Mouse (Mus musculus) left cerebral cortex, adult 18-20 months (tissue): ENCODE measurements around the gene Chrna9. TPM values are rescaled to one million over a fixed set of nuclear protein-coding genes. Genes with fewer than 3 reads are reported as not detected.
"Not testable (repeated sequence)": the region's sequence is repeated elsewhere in the genome, so short reads cannot be mapped to it uniquely, and the experiment has no call there.

Experiments used
- DNase-seq, 2 experiments: peaks; one replicate each; pipeline ENCODE4 v3.0.0; 2021 to 2022; ENCODE audit warnings: low spot score in 2 of 2, mixed read lengths in 1 of 2
- total RNA-seq, 2 experiments: library from RNA; stranded (reverse); gene quantifications; 2 replicates each; pipeline ENCODE4 v1.2.3; 2021

The Chrna9 gene
- total RNA-seq, 2 experiments from 2014 or later, result not detected

DNA sequence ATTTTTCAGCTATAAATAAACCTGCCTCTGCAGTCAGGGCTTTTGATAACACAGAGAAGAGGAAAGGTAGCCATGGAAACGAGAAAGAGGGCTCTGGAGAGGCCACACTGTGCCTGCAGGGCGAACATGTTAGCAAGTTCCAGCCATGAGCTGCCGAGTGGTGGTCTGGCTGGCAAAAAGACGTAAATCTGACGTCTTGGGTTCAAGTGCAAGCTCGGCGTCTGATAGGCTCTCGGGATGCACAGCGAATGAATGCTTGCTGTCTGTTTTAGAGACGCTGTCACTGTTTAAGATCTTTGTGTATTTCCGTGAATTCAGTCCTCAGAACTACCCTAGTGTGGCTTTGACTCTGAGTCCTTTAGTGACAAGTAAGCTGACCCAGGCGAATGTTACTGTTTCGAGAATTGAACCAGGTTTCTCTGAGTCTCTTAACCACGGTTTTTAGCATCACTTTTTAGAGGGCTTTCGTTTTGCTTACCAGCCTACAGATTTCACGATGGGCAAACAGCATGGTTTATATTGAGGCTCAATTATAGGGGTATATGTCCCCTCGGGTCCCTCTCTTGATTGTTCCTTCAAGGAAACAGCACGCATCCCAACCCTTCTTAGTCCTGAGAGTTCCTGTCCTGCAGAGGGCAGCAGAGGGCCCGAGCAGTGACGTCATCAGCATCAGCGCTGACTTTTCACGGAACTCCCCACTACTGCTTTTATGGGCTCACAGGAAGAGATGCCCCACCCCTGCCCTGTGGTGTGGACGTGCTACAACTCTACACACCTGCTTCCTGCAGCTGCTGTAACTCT lies 20.8 kb downstream of the Chrna9 start:
- peak; percentile 70 to 78 for DNase-seq

DNA sequence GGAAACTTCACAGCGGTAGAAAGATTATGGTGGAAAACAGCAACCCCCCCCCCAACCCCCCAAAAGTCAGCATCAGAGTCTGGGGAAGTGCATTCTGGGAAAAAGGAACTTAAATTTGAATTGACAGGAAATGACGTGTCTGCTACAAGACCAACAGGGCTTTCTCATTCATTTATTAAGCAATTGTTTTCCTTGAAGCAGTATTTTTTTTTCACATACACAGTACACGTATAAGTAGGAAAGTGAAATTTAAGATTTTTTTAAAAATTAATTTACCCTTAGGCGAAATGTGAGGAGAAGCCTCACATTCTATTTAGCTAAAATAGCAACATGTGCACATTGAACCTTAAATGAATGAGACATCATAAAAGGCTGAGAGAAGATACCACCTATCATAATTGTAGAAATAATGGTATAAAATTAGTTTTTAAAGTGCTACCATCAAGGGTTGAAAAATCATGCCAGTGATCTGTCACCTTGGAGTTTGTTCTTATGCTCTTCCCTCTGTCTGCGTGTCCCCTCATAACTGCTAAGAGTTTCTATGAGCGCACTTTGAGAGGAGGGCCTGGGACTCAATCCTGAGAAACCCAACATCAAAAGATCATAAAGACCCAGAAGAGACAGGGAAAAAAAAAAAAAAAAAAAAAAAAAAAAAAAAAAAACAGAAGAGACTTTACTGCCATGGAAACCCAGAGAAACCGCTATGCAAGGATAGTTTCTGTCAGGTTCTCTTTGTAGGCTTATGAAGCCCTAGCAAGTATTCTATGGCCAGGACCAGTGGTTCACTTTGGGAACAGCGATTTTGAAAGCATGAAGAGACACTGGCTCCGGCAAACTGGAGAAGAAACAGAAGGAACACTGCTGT lies 21.7 kb downstream of the Chrna9 start:
- DNase-seq, result no peak

DNA sequence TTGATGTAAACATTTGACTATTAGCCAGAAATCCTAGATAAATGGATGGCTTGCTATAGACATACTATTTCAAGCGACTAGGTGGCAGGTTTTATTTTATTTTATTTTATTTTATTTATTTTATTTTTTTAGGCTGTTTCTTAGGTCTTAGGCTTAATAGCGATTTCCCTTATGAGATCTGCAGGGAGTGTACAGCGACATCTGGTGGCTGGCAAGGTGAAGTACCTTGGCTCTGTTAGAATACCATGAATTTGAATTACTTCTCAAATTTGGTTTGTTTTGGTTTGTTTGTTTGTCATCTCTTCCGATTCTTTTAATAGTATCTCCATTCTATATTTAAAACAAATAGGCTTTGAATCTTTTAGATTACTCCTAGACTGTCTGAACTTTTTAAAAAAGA lies 23.9 kb downstream of the Chrna9 start:
- peak in 1 of 2 experiments; percentile 64 for DNase-seq

DNA sequence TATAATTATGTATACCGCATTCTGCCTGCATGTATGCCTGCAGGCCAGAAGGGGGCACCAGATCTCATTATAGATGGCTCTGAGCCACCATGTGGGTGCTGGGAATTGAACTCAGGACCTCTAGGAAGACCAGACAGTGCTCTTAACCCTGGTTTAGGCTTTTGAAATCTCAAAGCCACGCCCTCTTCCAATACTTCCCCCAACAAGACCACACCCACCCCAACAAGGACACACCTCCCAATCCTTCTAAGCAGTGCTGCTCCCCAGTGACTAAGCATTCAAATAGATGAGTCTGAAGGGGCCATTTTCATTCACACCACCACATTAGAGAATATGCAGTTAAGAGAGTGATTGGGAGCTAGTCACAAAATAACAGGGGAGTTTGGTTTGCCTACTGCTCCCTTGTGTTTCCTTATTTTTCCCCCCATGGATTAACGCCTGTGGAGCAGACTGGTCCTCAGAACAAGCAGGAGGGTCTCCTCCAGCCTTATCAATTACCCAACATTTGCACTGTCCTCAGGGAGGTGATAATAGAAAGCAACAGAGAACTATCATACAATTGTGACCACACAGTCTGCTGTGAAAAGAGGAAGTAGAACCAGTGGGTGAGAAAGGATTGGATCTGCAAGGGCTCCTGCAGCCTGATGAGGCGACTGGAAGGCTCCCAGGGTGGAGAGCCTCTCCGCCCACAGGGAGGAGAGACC lies 25.3 kb downstream of the Chrna9 start:
- DNase-seq, result no peak

DNA sequence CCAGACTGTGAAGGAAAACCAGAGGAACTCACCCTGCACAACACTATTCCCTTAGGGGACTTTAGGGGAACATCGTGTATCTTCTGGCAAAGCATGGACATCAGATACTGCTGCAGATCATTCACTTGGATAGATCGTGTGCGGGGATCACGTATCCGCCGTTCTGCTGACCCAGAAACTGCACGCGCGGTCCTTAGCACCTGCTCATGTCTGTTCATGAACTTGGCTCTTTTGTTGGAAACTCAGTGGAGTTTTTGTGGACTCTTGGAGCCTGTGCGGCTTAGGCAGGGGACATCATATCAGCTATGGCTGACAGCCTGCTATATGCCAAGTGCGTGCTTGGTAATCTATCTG lies 25.9 kb downstream of the Chrna9 start:
- DNase-seq, result no peak

DNA sequence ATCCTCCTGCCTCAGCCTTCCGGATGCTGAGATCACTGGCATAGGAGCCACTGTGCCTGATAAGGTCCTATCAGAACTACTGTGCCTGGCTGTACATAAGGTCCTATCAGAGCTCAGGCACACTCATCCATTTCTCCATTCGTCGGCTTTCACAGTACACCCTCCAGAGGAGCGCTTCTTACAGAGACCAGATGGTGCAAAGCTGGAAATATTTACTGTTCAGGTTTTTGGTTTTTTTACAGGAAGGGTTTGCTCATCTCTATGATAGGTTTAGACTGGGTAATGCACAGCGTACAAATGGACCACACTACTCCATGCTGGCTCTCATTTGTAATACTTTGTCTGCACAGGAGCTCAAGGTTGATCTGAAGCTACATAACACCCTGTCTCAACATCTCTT lies 28.6 kb downstream of the Chrna9 start:
- DNase-seq, result no peak

DNA sequence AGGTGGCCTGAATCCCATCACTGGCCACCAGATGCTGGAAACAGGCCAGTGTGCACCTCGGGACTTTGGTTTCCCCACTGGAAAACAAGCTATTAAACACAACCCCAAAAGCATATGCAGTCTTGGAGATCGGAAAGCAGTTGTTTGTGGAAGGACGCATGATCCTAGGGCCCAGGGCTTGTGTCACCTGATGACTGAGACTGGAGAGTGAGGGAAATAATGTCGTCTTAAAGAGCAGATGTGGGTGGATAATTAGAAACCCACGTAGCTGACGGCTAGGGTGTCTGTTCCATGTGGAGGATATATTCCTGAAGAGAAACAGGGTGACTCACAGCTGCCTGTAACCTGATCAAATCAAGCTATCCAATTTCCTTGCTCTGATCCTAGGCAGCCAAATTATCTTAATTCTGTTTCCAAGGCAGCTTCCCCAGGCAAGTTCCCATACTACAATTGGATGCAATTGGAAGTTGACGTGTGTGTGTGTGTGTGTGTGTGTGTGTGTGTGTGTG lies 31.1 kb downstream of the Chrna9 start:
- DNase-seq, result no peak

DNA sequence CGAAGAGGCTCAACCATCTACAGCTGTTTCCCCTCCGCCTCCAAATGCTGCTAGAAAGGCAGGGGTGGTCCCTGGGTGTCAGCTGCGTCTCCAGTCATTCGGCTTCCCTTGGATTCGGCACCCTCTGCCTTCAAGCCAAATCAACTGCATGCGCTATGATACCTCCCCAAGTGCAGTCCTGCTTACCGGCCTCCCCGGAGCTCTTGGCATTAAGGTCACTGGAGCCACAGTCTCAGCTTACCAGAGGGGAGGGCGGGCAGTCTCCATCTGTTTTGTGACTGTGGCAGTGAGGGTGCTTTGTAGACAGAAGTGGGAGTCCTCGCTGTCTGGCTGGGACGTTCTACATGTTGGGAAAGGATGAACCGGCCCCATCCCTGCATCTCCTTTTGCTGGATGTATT lies 32.4 kb downstream of the Chrna9 start:
- DNase-seq, result no peak

DNA sequence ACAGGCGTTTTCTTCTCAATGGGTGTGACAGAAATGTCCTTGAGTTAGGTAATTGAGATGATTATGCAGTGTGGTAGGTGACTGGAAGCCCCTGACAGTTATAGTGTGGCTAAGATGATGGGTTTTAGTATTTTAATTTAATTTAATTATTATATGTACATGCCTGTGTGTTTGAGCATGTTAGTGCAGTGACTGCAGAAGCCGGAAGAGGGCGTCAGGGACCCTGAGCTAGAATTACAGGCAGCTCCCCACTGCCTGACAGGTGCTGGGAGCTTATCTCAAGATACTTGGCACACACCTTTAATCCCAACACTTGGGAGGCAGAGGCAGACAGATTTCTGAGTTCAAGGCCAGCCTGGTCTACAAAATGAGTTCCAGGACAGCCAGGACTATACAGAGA lies 33.3 kb downstream of the Chrna9 start:
- no peak for DNase-seq

DNA sequence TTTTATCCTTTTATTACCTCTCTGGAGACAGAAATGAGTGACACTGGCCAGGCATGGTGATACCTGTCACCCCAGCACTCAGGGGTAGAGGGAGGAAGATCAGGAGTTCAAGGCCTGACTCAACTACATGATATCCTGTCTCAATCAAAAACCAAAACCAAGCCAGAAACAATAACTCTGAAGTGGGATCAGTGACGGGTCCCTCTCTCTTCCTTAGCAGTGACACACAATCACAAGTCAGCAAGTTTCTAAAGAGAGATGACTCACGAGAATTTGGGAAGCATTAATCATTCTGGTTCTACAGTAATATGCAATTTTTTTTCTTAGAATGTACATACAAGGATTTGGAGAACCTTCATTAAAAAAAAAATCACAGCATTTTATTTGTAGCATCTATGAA lies 38.5 kb downstream of the Chrna9 start:
- no peak for DNase-seq

DNA sequence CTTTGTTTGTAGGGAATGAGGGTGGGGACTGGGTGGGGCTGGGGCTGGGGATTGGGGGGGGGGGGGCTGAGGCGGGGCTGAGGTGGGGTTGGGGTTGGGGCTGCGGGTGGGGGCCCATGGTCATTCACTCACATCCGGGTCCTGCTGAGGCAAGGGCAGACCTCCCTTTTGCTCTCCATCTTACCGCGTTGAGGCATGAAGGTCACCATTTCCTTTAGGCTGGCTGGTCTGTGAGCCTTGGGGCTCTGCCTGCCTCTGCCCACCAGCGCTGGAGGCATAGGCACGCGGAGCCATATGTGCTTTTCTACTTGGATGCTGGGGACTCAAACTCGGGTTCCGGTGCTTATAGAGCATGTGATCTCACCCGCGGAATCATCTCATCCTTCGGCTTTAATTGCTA lies 41.0 kb downstream of the Chrna9 start:
- DNase-seq, result no peak

DNA sequence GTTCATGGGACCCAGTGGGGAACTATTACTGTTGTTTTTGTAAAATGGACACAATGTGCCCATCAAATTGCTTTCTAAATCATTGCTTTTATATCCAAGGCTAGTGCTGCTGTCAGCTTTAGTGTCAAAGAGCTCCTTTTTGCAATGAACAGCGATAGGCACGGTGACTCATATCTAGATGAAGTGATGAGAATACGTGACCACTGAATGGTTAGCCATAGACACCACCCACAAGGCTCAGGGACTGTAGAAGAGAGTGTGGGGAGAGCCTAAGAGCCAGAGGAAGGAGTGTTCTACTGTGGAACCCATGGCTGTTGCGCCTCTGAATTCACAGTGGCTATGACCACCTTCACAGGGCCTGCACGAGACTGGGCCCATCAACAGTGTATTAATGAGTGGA lies 51.7 kb downstream of the Chrna9 start:
- DNase-seq, result no peak

DNA sequence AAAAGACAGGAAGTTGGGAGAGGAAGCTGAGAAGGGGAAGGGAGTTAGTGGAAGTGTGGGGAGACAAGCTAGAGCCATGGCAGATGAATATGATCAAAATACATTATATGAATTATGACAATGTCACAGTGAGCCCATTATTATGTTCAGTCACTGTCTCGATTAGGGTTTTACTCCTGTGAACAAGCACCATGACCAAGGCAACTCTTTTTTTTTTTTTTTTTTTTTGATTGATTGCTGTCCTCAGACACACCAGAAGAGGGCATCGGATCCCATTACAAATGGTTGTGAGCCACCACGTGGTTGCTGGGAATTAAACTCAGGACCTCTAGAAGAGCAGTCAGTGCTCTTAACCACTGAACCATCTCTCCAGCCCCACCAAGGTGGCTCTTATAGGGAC lies 52.3 kb downstream of the Chrna9 start:
- not testable (repeated sequence) for DNase-seq

DNA sequence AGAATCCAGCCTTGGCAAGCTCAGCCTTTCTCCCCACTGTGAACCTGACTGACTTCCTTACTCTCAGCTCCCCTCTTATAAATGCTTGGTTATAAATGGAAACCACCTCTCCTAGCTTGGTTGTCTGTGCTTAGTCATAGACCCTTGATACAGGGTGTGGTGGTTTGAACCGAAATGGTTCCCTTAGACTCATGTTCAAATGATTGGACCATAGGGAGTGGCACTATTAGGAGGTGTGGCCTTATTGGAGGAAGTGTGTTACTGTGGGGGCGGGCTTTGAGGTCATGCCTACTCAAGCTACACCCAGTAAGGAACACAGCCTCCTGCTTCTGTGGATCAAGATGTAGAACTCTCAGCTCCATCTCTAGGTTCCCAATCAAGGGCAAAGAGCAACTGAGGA lies 56.5 kb downstream of the Chrna9 start:
- no peak for DNase-seq

DNA sequence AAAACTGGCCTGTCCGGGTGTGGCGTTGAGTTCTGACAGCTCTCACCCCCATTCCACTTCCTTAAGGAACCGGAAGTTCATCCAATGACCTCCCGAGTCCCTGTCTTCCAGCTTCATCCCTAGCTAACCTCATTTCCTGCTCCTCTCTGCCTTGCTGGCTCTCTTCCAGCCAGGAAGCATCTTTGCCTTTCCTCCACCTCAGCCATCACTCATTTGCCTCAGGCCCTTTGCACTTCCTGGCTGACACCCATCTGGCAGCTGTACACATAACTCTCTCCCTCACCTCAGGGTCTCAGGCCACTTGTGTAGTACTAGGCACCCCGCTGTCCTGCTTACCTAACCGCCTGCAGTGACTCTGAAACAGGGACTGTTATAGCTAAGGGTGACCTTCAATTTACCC lies 59.9 kb downstream of the Chrna9 start:
- no peak for DNase-seq

DNA sequence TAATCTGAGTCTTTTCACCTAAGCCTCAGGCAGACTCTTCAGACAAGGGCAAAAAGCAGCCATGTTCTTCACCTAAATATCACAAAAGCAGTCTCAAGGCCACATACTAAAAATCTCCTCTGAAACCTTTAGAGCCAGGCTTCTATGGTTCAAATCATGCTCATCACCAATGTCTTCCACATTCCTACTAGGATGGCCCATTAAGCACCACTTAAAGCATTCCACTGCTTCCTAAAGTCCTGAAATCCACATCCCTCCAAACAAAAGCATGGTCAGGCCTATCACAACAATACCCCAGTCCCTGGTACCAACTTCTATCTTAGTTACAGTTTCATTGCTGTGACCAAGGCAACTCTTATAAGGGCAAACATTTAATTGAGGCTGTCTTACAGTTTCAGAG lies 63.1 kb downstream of the Chrna9 start:
- DNase-seq, result no peak

DNA sequence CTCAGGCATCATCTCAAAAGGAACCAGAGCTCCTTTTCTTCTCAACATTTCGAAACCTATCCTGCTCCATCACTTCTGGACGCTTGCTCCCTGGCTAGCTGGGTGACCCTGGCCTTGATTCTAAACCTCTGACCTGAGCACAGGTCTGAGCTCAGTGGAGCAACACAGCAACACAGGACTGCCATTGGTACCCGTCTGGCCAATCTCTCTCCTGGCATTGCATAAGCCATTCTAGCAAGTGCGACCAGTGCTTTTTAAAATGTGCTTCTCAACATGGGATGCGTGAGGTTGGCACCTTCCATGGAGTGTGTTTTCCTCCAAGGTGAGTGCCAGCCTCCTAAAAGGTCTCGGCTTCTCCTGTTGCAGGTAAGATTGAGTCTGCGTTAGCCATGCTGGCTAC lies 64.4 kb downstream of the Chrna9 start:
- no peak for DNase-seq

DNA sequence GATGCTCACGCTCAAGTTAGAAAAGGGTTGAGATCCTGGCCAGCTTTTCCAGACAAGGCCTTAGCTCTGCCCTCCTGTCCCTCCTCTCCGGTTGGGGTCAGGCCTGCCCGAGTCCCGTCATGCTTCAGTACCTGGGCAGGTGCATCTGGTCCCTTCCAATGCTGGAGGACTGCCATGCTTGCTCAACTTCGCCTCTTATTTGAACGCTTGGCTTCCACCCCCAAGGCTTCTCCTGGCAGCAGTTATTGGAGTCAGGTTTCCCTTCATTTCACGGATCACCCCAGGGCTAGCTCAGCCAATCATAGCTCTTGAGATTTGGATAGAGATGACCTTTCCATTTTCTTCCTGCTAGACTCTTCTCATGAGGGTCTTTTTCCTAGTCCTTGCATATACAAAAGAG lies 65.4 kb downstream of the Chrna9 start:
- no peak for DNase-seq

DNA sequence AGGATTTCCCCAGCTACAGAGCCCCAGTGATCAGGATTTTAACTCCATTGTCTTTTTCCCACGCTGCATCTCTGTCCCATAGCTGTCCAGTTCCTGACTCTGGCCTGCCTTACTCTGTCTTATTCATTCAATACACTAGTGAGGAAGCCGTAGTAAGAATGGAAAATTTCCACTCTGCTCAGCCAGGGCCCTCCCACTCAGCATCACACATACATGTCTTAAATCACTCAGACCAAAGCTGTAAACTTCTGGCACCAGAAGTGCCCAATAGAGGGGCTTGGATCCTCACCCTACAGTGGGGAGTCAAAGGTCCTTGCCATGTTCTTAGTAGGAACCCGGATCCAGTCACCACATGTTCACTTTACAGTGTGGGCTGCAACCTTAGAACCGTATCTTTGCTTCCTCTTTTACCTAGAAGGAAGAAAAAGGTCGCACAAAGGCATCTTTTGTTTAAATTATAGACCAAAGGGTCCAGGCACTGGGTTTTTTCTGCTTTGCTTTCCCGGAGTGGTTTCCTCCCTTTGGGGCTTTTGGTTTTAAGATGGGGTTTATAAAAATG lies 65.9 kb downstream of the Chrna9 start:
- no peak for DNase-seq

DNA sequence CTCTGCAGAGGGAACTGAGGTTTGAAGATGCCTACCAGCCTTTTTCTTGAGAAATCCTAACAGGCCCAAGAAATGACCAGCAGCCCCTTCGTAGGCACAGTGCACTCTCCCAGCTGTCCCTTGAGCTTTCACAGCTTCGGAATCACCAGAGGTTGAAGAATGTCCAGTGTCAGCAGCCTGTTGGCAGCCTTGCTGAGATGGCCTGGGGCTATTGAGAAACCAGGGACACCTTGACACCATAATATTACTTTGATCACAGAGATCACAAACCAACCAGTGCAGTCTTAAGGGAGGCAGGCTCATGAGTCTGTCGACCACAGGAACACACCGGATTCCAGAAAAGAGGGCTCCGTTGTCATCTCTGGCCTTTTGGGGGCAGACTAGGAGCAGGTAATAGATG lies 66.5 kb downstream of the Chrna9 start:
- no peak for DNase-seq

DNA sequence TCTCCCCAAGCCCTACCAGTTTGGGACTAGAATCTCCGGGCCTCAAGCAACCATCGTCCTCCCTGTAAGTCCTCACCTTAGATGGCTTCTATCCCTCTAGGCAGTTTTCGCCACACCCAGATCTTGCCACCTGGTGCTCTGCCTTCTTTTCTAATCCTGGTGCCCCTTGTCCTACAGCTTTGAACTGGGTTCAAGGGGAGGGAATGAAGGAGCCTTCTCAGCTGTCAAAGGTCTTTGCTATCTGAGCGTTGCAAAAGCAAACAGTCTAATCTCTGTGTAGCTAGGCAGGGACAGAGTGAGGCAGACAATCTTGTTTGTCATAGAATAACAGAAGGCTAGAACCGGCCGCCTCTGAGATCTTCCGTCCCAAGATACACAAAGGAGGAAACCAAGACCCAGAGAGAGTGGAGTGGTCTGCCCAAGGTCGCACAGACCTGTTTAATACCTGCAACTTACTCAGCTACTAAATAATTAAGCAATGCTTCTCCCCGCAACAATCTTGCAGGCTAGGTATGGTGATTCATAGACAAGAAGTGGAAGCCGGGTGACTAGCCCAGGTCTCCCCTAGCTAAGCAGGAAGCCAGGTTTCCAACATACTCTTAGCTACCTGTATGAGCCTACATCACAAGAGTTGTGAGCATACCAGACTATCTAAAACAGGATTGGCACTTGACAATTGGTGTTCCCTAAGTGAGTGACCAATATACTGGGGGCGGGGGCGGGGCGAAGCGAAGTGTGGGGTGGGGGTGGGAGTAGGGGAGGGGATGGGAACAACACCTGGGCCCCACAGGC lies 69.6 kb downstream of the Chrna9 start, which contains the start of gene 9130230L23Rik:
Gene 9130230L23Rik, minus strand, starts transcription at position 152 of the 792 bp plus-strand sequence.
- DNase-seq, result no peak
